Mouse (Mus musculus) kidney, adult 2 months (tissue): ENCODE results near the gene Ykt6.
"Not testable (repeated sequence)": the region's sequence is repeated elsewhere in the genome, so short reads cannot be mapped to it uniquely, and the experiment has no call there.

Experiments used
- CTCF ChIP-seq: fragments of 200-500 bp; conservative IDR thresholded peaks from 2 replicates; pipeline ENCODE4 v1.5.1; 2011; ENCODE audit warnings: low read depth, mild to moderate bottlenecking, control low read depth, low read length, moderate library complexity, mixed read lengths; ENCODE audit not compliant: insufficient read depth, insufficient read length
- POLR2A ChIP-seq: fragments of 200-500 bp; IDR thresholded peaks from one replicate; pipeline ENCODE4 v1.6.1; 2011; ENCODE audit warnings: low read depth, low read length, control low read depth

GRCm38 (mm10) chr11:6007779-6008128 lies 52.3 kb downstream of the Ykt6 start:
- not testable (repeated sequence) for TF ChIP-seq POLR2A, CTCF
